Mouse (Mus musculus): Measurements from ENCODE around the gene Exoc3l.

DNA sequence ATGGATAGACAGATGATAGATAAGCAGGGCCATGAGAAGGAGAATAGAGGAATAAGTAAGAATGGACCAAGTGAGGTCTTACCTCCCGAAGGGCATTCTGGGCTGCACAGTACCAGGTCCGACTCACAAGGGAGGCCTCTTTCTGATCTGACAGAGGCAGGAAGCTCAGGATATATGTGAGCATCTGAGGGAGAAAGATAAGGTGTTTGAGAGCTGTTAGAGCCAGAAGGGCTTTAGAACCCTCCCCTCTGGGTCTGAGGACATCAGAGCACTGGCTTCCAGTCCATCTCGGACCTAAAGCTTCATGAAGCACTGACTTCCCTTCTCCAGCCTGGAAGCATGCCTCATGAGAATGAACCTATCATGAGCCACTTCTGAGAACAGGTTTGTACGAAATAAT, 27.3 kb upstream of the Exoc3l start:
- TF ChIP-seq CTCF (IDR thresholded peaks at IDR 0.05): no peak
- TF ChIP-seq POLR2A (IDR thresholded peaks at IDR 0.05; ENCODE audit: insufficient read depth, low read depth, low read length): no peak
- TF ChIP-seq EP300 (IDR thresholded peaks at IDR 0.05; ENCODE audit: insufficient read depth, low read depth, low read length): no peak
